Mouse (Mus musculus): ENCODE data around the gene Gls. TPM values are rescaled to one million over a fixed set of nuclear protein-coding genes. Genes with fewer than 3 reads are reported as not detected.

Gene Gls
- polyA plus RNA-seq, 1 experiment from 2014 or later = 16.3 TPM

GRCm38 (mm10) chr1:52170747-52171146 is 62.3 kb downstream of the Gls start:
- no peak overlapping the region for H3K4me3 ChIP-seq
- H3K27ac ChIP-seq = no peak overlapping the region
- no peak overlapping the region for H3K4me2 ChIP-seq
- H3K9ac ChIP-seq = no peak overlapping the region
- ATAC-seq = no peak
- H3K27me3 ChIP-seq (replicated peaks) = no peaks in the 10 kb centered on the region
- peaks cover 19% of the 10 kb centered on the region; the same call in 1 of the 2 replicates for H3K4me1 ChIP-seq
- WGBS (ENCODE audit: insufficient replicate concordance) = 62% methylated on average over 7 of the region's 7 CpGs
- H3K9me3 ChIP-seq (replicated peaks) = no peaks in the 10 kb centered on the region
- H3K36me3 ChIP-seq = peaks cover 1% of the 10 kb centered on the region; the same call in 1 of the 2 replicates

GRCm38 (mm10) chr1:52170057-52170456 is 63.0 kb downstream of the Gls start:
- ATAC-seq = peak; percentile 47; the same call in 1 of the 2 replicates

GRCm38 (mm10) chr1:52166652-52167220 is 66.3 kb downstream of the Gls start:
- WGBS (ENCODE audit: insufficient replicate concordance) = 50% methylated on average over 14 of the region's 14 CpGs
- no peak overlapping the region for H3K4me3 ChIP-seq
- peaks cover 18% of the 10 kb centered on the region; the same call in 1 of the 2 replicates for H3K4me1 ChIP-seq
- H3K9me3 ChIP-seq (replicated peaks) = no peaks in the 10 kb centered on the region
- H3K27ac ChIP-seq = no peak overlapping the region
- H3K9ac ChIP-seq = no peak overlapping the region
- no peak for ATAC-seq
- no peak overlapping the region for H3K4me2 ChIP-seq
- H3K27me3 ChIP-seq (replicated peaks) = no peaks in the 10 kb centered on the region
- H3K36me3 ChIP-seq = peaks cover 14% of the 10 kb centered on the region

More at GRCm38 (mm10) chr1:52170057-52170456, 63.0 kb downstream of the Gls start:
- H3K27ac ChIP-seq = no peak overlapping the region
- no peak overlapping the region for H3K4me3 ChIP-seq
- H3K9ac ChIP-seq = no peak overlapping the region
- WGBS (ENCODE audit: insufficient replicate concordance) = 9% methylated on average over 3 of the region's 3 CpGs
- no peak overlapping the region for H3K4me2 ChIP-seq
- H3K4me1 ChIP-seq = peaks cover 19% of the 10 kb centered on the region; the same call in 1 of the 2 replicates
- H3K36me3 ChIP-seq = peaks cover 3% of the 10 kb centered on the region; the same call in 1 of the 2 replicates
- no peaks in the 10 kb centered on the region for H3K9me3 ChIP-seq (replicated peaks)
- no peaks in the 10 kb centered on the region for H3K27me3 ChIP-seq (replicated peaks)

GRCm38 (mm10) chr1:52163707-52164457 is 69.2 kb downstream of the Gls start:
- peaks cover 33% of the 10 kb centered on the region for H3K36me3 ChIP-seq
- no peak overlapping the region for H3K27ac ChIP-seq
- ATAC-seq = no peak
- H3K27me3 ChIP-seq (replicated peaks) = no peaks in the 10 kb centered on the region
- H3K4me1 ChIP-seq = no peaks in the 10 kb centered on the region
- H3K4me2 ChIP-seq = no peak overlapping the region
- H3K9me3 ChIP-seq (replicated peaks) = no peaks in the 10 kb centered on the region
- no peak overlapping the region for H3K9ac ChIP-seq
- 82% methylated on average over 5 of the region's 5 CpGs for WGBS (ENCODE audit: insufficient replicate concordance)
- no peak overlapping the region for H3K4me3 ChIP-seq

- Histone ChIP-seq H3K4me1 (no peaks in the 10 kb centered on the region), H3K9ac (no peak overlapping the region), H3K4me2 (no peak overlapping the region), H3K4me3 (no peak overlapping the region), H3K36me3 (peaks cover 58% of the 10 kb centered on the region), H3K27ac (no peak overlapping the region), H3K27me3 (replicated peaks) (no peaks in the 10 kb centered on the region), H3K9me3 (replicated peaks) (no peaks in the 10 kb centered on the region)
- no peak for ATAC-seq
- 83% methylated on average over 8 of the region's 8 CpGs for WGBS (ENCODE audit: insufficient replicate concordance)
Observed at GRCm38 (mm10) chr1:52161151-52161550, 71.9 kb downstream of the Gls start.

- Histone ChIP-seq H3K36me3 (peaks cover 72% of the 10 kb centered on the region), H3K9me3 (replicated peaks) (no peaks in the 10 kb centered on the region), H3K4me3 (no peak overlapping the region), H3K9ac (no peak overlapping the region), H3K4me1 (no peaks in the 10 kb centered on the region), H3K27me3 (replicated peaks) (no peaks in the 10 kb centered on the region), H3K4me2 (no peak overlapping the region), H3K27ac (no peak overlapping the region)
- no peak for ATAC-seq
- 78% methylated on average over 17 of the region's 17 CpGs for WGBS (ENCODE audit: insufficient replicate concordance)
Observed at GRCm38 (mm10) chr1:52158490-52159381, 74.3 kb downstream of the Gls start.

GRCm38 (mm10) chr1:52158040-52158439 is 75.0 kb downstream of the Gls start:
- no peak for ATAC-seq
- H3K9me3 ChIP-seq (replicated peaks) = no peaks in the 10 kb centered on the region
- H3K9ac ChIP-seq = no peak overlapping the region
- no peak overlapping the region for H3K4me2 ChIP-seq
- no peak overlapping the region for H3K4me3 ChIP-seq
- no peaks in the 10 kb centered on the region for H3K4me1 ChIP-seq
- no peaks in the 10 kb centered on the region for H3K27me3 ChIP-seq (replicated peaks)
- H3K36me3 ChIP-seq = peaks cover 74% of the 10 kb centered on the region
- H3K27ac ChIP-seq = no peak overlapping the region
- 87% methylated on average over 2 of the region's 2 CpGs for WGBS (ENCODE audit: insufficient replicate concordance)

GRCm38 (mm10) chr1:52156351-52156750 is 76.7 kb downstream of the Gls start:
- no peaks in the 10 kb centered on the region for H3K27me3 ChIP-seq (replicated peaks)
- ATAC-seq = no peak
- no peak overlapping the region for H3K27ac ChIP-seq
- H3K9me3 ChIP-seq (replicated peaks) = no peaks in the 10 kb centered on the region
- H3K9ac ChIP-seq = no peak overlapping the region
- 89% methylated on average over 10 of the region's 10 CpGs for WGBS (ENCODE audit: insufficient replicate concordance)
- H3K4me1 ChIP-seq = no peaks in the 10 kb centered on the region
- no peak overlapping the region for H3K4me3 ChIP-seq
- H3K36me3 ChIP-seq = peaks cover 76% of the 10 kb centered on the region
- H3K4me2 ChIP-seq = no peak overlapping the region

GRCm38 (mm10) chr1:52154890-52155289 is 78.1 kb downstream of the Gls start:
- no peak overlapping the region for H3K4me3 ChIP-seq
- no peak overlapping the region for H3K27ac ChIP-seq
- H3K9me3 ChIP-seq (replicated peaks) = no peaks in the 10 kb centered on the region
- ATAC-seq = no peak
- WGBS (ENCODE audit: insufficient replicate concordance) = 90% methylated on average over 8 of the region's 8 CpGs
- no peaks in the 10 kb centered on the region for H3K27me3 ChIP-seq (replicated peaks)
- H3K4me1 ChIP-seq = peaks cover 13% of the 10 kb centered on the region
- H3K4me2 ChIP-seq = no peak overlapping the region
- peaks cover 75% of the 10 kb centered on the region for H3K36me3 ChIP-seq
- no peak overlapping the region for H3K9ac ChIP-seq

- no peaks in the 10 kb centered on the region for H3K27me3 ChIP-seq (replicated peaks)
- no peak overlapping the region for H3K27ac ChIP-seq
- WGBS (ENCODE audit: insufficient replicate concordance) = 69% methylated on average over 3 of the region's 3 CpGs
- no peak overlapping the region for H3K4me3 ChIP-seq
- no peak overlapping the region for H3K9ac ChIP-seq
- peaks cover 62% of the 10 kb centered on the region for H3K36me3 ChIP-seq
- H3K4me2 ChIP-seq = no peak overlapping the region
- H3K4me1 ChIP-seq = peaks cover 21% of the 10 kb centered on the region
- ATAC-seq = no peak
- no peaks in the 10 kb centered on the region for H3K9me3 ChIP-seq (replicated peaks)
Observed at GRCm38 (mm10) chr1:52152936-52153335, 80.1 kb downstream of the Gls start.

- WGBS (ENCODE audit: insufficient replicate concordance) = 77% methylated on average over 13 of the region's 13 CpGs
- Histone ChIP-seq H3K9ac (no peak overlapping the region), H3K27me3 (replicated peaks) (no peaks in the 10 kb centered on the region), H3K4me1 (peaks cover 21% of the 10 kb centered on the region), H3K36me3 (peaks cover 62% of the 10 kb centered on the region), H3K4me2 (no peak overlapping the region), H3K9me3 (replicated peaks) (no peaks in the 10 kb centered on the region), H3K4me3 (no peak overlapping the region), H3K27ac (no peak overlapping the region)
- ATAC-seq = no peak
Observed at GRCm38 (mm10) chr1:52152369-52152768, 80.7 kb downstream of the Gls start.

- 84% methylated on average over 5 of the region's 5 CpGs for WGBS (ENCODE audit: insufficient replicate concordance)
- peak overlapping the region; percentile 52; the same call in 1 of the 2 replicates for H3K4me2 ChIP-seq
- ATAC-seq = no peak
- peak overlapping the region; percentile 32; the same call in 1 of the 2 replicates for H3K27ac ChIP-seq
- peaks cover 50% of the 10 kb centered on the region for H3K36me3 ChIP-seq
- H3K9ac ChIP-seq = no peak overlapping the region
- H3K4me3 ChIP-seq = no peak overlapping the region
- peaks cover 21% of the 10 kb centered on the region for H3K4me1 ChIP-seq
- no peaks in the 10 kb centered on the region for H3K9me3 ChIP-seq (replicated peaks)
- no peaks in the 10 kb centered on the region for H3K27me3 ChIP-seq (replicated peaks)
Observed at GRCm38 (mm10) chr1:52151166-52151565, 81.9 kb downstream of the Gls start.

Measured in liver, embryonic 12.5 days (tissue).